Mouse (Mus musculus): Measurements from ENCODE around the gene Ap5b1.

Ap5b1 gene

DNA sequence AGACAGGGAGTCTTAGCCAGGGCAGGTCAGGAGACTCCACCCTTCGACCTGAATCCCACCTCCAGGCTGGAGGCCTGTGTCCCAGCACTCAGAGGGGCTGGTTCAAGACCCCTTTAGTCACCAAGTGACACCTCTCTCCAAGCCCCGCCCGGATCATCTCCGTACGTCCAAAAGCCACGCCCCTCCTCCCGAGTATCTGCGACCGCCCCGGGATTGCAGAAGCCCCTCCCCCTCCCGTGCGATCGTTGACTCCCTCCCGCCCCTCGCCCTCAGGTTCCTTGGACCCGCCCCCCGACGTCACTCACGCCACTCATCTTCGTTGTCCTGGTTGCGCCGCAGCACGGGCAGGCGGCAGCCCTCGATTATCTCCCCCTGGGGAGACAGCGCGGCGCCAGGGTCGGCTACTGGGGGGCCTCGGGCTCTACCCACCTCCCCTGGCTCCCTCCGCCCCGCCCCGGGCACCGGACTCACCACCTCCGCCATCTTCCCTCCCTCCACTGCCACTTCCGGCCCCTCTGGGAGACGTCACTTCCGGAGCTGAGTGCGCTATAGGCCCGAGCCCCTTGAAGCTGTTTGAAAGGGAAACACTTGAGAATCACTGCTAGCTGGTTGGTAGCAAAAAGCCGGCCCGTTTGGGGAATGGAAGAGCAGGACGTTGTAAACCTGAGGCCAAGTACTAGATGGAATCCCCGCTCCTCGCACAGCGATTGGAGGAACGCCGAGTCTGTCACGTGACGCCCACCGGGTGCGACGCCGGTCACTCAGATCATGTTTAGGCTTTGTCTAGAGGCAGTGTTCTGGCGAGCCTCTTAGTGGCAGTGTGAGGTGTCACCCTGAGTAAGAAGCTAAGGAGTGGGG is 42.0 kb downstream of the Ap5b1 start, which contains the start of gene Kat5:
Gene Kat5 (minus strand): TSS at position 691 of the 858 bp plus-strand sequence.
- DNase-seq (ENCODE audit: low read depth): peak; percentile 97

- DNase-seq (ENCODE audit: low read depth): no peak
These were observed 44.1 kb downstream of the Ap5b1 start for GRCm38 (mm10) chr19:5611973-5612372.

- no peak for DNase-seq (ENCODE audit: low read depth)
These were observed 45.1 kb downstream of the Ap5b1 start for GRCm38 (mm10) chr19:5612762-5613411.

GRCm38 (mm10) chr19:5614953-5615352 is 47.1 kb downstream of the Ap5b1 start:
- DNase-seq (ENCODE audit: low read depth): no peak

DNA sequence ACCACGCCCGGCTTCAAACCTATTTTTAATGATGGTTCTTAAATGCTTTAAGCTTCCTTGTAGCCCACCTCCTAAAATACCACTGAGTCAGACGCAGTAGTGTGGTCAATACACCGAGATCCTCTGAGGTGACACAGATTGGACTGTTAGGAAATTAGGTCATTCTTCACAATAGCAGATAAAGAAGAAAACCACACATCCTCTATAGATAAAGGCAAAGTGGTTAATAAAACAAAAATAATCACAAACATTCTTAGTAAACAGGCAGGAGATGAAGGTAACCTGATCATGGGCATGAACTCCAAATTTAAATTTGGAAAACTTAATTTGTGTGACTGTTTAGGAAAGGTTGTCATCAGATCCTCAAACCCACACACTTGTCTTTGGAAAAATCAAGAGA is 52.2 kb downstream of the Ap5b1 start:
- DNase-seq (ENCODE audit: low read depth): no peak

Measured in induced T-regulatory cell, adult 2 months (primary cell).